15 mouse cellular contexts compared by ENCODE assay signal in genomic region chrX:136991274-136991673, GRCm38 (mm10). TPM values are rescaled to one million over a fixed set of nuclear protein-coding genes. Genes with fewer than 3 reads are reported as not detected.
DNase-seq lines count a peak whose midpoint lies in the region; ATAC-seq lines count a peak whose summit lies in the region.
"Had no signal": no experiment of that assay in that cellular context is flagged by ENCODE, and none has a peak within 500 bp of the region (broad histone marks: within the 10 kb centered on the region; RNA-seq: fewer than 3 reads in every experiment).

No protein-coding gene starts in this region.

- no peak overlapping the region for H3K27ac ChIP-seq in forebrain, embryonic 13.5 days
- H3K27ac ChIP-seq in forebrain, embryonic 10.5 days, result no peak overlapping the region
- H3K27ac ChIP-seq: embryonic facial prominence, embryonic 13.5 days; gastrocnemius, adult 2 months; heart, adult 2 months; kidney, postnatal 0 days had no signal

- no peaks in the 10 kb centered on the region for H3K27me3 ChIP-seq in forebrain, embryonic 13.5 days
- peaks cover 58% of the 10 kb centered on the region for H3K27me3 ChIP-seq in forebrain, embryonic 10.5 days (ENCODE audit: poor library complexity, severe bottlenecking)
- H3K27me3 ChIP-seq in splenic B cell, adult 2 months (ENCODE audit: control insufficient read depth, insufficient read depth, low read length, poor library complexity, severe bottlenecking), result no peaks in the 10 kb centered on the region

- WGBS in forebrain, embryonic 13.5 days, result 42% methylated on average over 2 of the region's 2 CpGs
- WGBS in forebrain, embryonic 10.5 days, result 75% methylated on average over 2 of the region's 2 CpGs

- H3K4me1 ChIP-seq in forebrain, embryonic 13.5 days, result peaks cover 14% of the 10 kb centered on the region
- H3K4me1 ChIP-seq in forebrain, embryonic 10.5 days, result peaks cover 13% of the 10 kb centered on the region
- H3K4me1 ChIP-seq: embryonic facial prominence, embryonic 13.5 days had no signal

- no peak for DNase-seq in forebrain, embryonic 10.5 days (ENCODE audit: extremely low spot score, low spot score)
- peak; percentile 40 to 52 for DNase-seq in spleen, postnatal 36 days (ENCODE audit: low spot score in 2 of 2)
- no peak for DNase-seq in spleen, postnatal 14 days (ENCODE audit: low spot score in 2 of 2)
- DNase-seq in induced T-regulatory cell, adult 2 months (ENCODE audit: low read depth), result peak; percentile 19
- DNase-seq in splenic B cell, adult 2 months (ENCODE audit: low read depth, low spot score), result peak; percentile 19
- DNase-seq in c-Kit-positive CD71-positive TER-119-positive erythroid progenitor cells, embryonic 14.5 days (ENCODE audit: low spot score), result no peak
- no peak for DNase-seq in lung, postnatal 36 days
- DNase-seq: adrenal gland, postnatal 10 days; gastrocnemius, adult 2 months; heart, adult 2 months; right cerebral cortex, postnatal 14 days; thymus, postnatal 25 days had no signal

- no peak overlapping the region for H3K4me3 ChIP-seq in forebrain, embryonic 13.5 days
- no peak overlapping the region for H3K4me3 ChIP-seq in forebrain, embryonic 10.5 days
- H3K4me3 ChIP-seq: embryonic facial prominence, embryonic 13.5 days; gastrocnemius, adult 2 months; heart, adult 2 months had no signal

- H3K4me2 ChIP-seq in forebrain, embryonic 13.5 days, result peak overlapping the region; percentile 62; the same call in 1 of the 2 replicates
- H3K4me2 ChIP-seq: embryonic facial prominence, embryonic 13.5 days had no signal

- no peak for ATAC-seq in forebrain, embryonic 13.5 days

- H3K9ac ChIP-seq in forebrain, embryonic 13.5 days, result no peak overlapping the region
- H3K9ac ChIP-seq: embryonic facial prominence, embryonic 13.5 days had no signal

- no peaks in the 10 kb centered on the region for H3K9me3 ChIP-seq in forebrain, embryonic 13.5 days (replicated peaks)
- no peaks in the 10 kb centered on the region for H3K9me3 ChIP-seq in forebrain, embryonic 10.5 days
- H3K9me3 ChIP-seq: embryonic facial prominence, embryonic 13.5 days had no signal

- H3K36me3 ChIP-seq in forebrain, embryonic 13.5 days (ENCODE audit: poor library complexity, severe bottlenecking), result no peaks in the 10 kb centered on the region
- peaks cover 6% of the 10 kb centered on the region; the same call in 1 of the 2 replicates for H3K36me3 ChIP-seq in forebrain, embryonic 10.5 days (replicated peaks)
- no peaks in the 10 kb centered on the region for H3K36me3 ChIP-seq in splenic B cell, adult 2 months (ENCODE audit: control insufficient read depth, insufficient read depth, low read length, poor library complexity, severe bottlenecking)
- H3K36me3 ChIP-seq: embryonic facial prominence, embryonic 13.5 days had no signal

RNA-seq across cellular contexts. Expression of gene Zcchc18, which starts 1.7 kb away (rescaled TPM):
- polyA plus RNA-seq in forebrain, embryonic 13.5 days (2015; fragmentation: Nextera tagmentation; extraction: Ambion mirVana), result 192 and 222 TPM in 2 replicates
- 53.7 and 62.2 TPM in 2 replicates for polyA plus RNA-seq in forebrain, embryonic 10.5 days (2016; fragmentation: Nextera tagmentation; extraction: Ambion mirVana)

RNA-seq across cellular contexts. Expression of gene Tmsb15b1, which starts 14.6 kb away (rescaled TPM):
- 41.2 and 54.6 TPM in 2 replicates for polyA plus RNA-seq in forebrain, embryonic 13.5 days (2015; fragmentation: Nextera tagmentation; extraction: Ambion mirVana)
- 16.3 and 17.4 TPM in 2 replicates for polyA plus RNA-seq in forebrain, embryonic 10.5 days (2016; fragmentation: Nextera tagmentation; extraction: Ambion mirVana)
- polyA plus RNA-seq: heart, adult 2 months had no signal

RNA-seq across cellular contexts. Expression of gene Tmsb15l, which starts 14.6 kb away (rescaled TPM):
- 9.0 and 10.2 TPM in 2 replicates for polyA plus RNA-seq in forebrain, embryonic 13.5 days (2015; fragmentation: Nextera tagmentation; extraction: Ambion mirVana)
- polyA plus RNA-seq in forebrain, embryonic 10.5 days (2016; fragmentation: Nextera tagmentation; extraction: Ambion mirVana), result 3.2 and 5.6 TPM in 2 replicates

RNA-seq across cellular contexts. Expression of gene Tmsb15b2, which starts 16.0 kb away (rescaled TPM):
- polyA plus RNA-seq in forebrain, embryonic 13.5 days (2015; fragmentation: Nextera tagmentation; extraction: Ambion mirVana), result 96.8 and 112 TPM in 2 replicates
- polyA plus RNA-seq in forebrain, embryonic 10.5 days (2016; fragmentation: Nextera tagmentation; extraction: Ambion mirVana), result 39.9 and 42.3 TPM in 2 replicates
- polyA plus RNA-seq: heart, adult 2 months had no signal

RNA-seq across cellular contexts. Expression of gene Slc25a53, which starts 46.8 kb away (rescaled TPM):
- 14.9 and 18.4 TPM in 2 replicates for polyA plus RNA-seq in forebrain, embryonic 13.5 days (2015; fragmentation: Nextera tagmentation; extraction: Ambion mirVana)
- 11.1 and 12.3 TPM in 2 replicates for polyA plus RNA-seq in forebrain, embryonic 10.5 days (2016; fragmentation: Nextera tagmentation; extraction: Ambion mirVana)

Comparison
In these comparisons a context has a peak if more than half of its experiments do, and no peak if none do; other contexts are left out.
1. DNase-seq: peak in spleen, postnatal 36 days (2 of 2), induced T-regulatory cell, adult 2 months (single experiment) and splenic B cell, adult 2 months (single experiment); none in forebrain, embryonic 10.5 days (single experiment), spleen, postnatal 14 days (0 of 2), c-Kit-positive CD71-positive TER-119-positive erythroid progenitor cells, embryonic 14.5 days (single experiment) and lung, postnatal 36 days (single experiment).